Mouse (Mus musculus) adrenal gland, adult 8-10 months (tissue): ENCODE results near the gene Ano8. TPM values are rescaled to one million over a fixed set of nuclear protein-coding genes. Genes with fewer than 3 reads are reported as not detected.
"Not testable (repeated sequence)": the region's sequence is repeated elsewhere in the genome, so short reads cannot be mapped to it uniquely, and the experiment has no call there.

Source experiments
- DNase-seq: peaks from one replicate; pipeline ENCODE4 v3.0.0; 2022
- total RNA-seq, 4 experiments: library from RNA; stranded (reverse); gene quantifications; 2 replicates each; pipeline ENCODE4 v1.2.4; 2022

Gene Ano8
- total RNA-seq, 4 experiments from 2014 or later = 13.5 to 24.7 (median 20.6) TPM

- no peak for DNase-seq
These were observed 44.4 kb downstream of the Ano8 start for GRCm38 (mm10) chr8:71441404-71441803.

GRCm38 (mm10) chr8:71437041-71437440, 48.7 kb downstream of the Ano8 start:
- DNase-seq = no peak

DNA sequence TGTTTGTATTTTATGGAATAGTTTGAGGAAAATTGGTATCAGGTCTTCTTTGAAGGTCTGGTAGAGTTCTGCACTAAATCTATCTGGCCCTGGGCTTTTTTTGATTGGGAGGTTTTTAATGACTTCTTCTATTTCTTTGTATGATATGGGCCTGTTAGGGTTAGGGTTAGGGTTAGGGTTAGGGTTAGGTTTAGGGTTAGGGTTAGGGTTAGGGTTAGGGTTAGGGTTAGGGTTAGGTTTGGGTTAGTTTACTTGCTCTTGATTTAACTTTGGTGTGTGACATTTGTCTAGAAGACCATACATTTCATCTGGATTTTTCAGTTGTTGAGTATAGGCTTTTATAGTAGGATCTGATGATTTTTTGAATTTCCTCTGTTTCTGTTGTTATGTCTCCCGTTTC, 52.8 kb downstream of the Ano8 start:
- not testable (repeated sequence) for DNase-seq

Other genes with a start within 250 kb of the Ano8 start
- 10 to 100 TPM; 35.6 to 57.9 (median 44.9) TPM for gene Myo9b, start 213.2 kb downstream of the Ano8 start, total RNA-seq
- gene Haus8, start 213.0 kb downstream of the Ano8 start, total RNA-seq = 10 to 100 TPM; 11.0 to 22.3 (median 16.0) TPM
- 100 to 1,000 TPM; 203 to 262 (median 232) TPM for gene Use1, start 119.1 kb downstream of the Ano8 start, total RNA-seq
- gene Ocel1, start 114.7 kb downstream of the Ano8 start, total RNA-seq = 10 to 100 TPM; 15.9 to 18.8 (median 17.7) TPM
- gene Nr2f6, start 104.0 kb downstream of the Ano8 start, total RNA-seq = 10 to 100 TPM; 59.1 to 67.2 (median 62.7) TPM
- gene Ushbp1, start 90.2 kb downstream of the Ano8 start, total RNA-seq = 10 to 100 TPM; 11.4 to 25.1 (median 18.2) TPM
- gene Babam1, start 89.1 kb downstream of the Ano8 start, total RNA-seq = 100 to 1,000 TPM; 101 to 137 (median 120) TPM
- gene Ankle1, start 80.0 kb downstream of the Ano8 start, total RNA-seq = 1 to 10 TPM in 1 of 4 experiments, under 1 TPM in 2, not detected in 1; 0.56 to 1.2 (median 0.92) TPM
- gene Abhd8, start 22.3 kb downstream of the Ano8 start, total RNA-seq = 10 to 100 TPM; 85.3 to 96.2 (median 92.1) TPM
- 100 to 1,000 TPM in 1 of 4 experiments, 10 to 100 TPM in 3; 64.7 to 108 (median 88.7) TPM for gene Mrpl34, start 21.0 kb downstream of the Ano8 start, total RNA-seq
- 10 to 100 TPM; 51.7 to 65.2 (median 57.9) TPM for gene Dda1, start 16.8 kb downstream of the Ano8 start, total RNA-seq
- 10 to 100 TPM; 23.1 to 32.0 (median 29.0) TPM for gene Gtpbp3, start 2.1 kb upstream of the Ano8 start, total RNA-seq
- gene Plvap, start 25.8 kb upstream of the Ano8 start, total RNA-seq = 100 to 1,000 TPM; 195 to 255 (median 230) TPM
- not detected for gene Ccdc194, start 39.7 kb upstream of the Ano8 start, total RNA-seq
- 10 to 100 TPM; 54.3 to 91.2 (median 67.9) TPM for gene Bst2, start 51.5 kb upstream of the Ano8 start, total RNA-seq
- 10 to 100 TPM; 72.6 to 87.3 (median 82.3) TPM for gene Mvb12a, start 57.0 kb upstream of the Ano8 start, total RNA-seq
- 1 to 10 TPM; 5.1 to 7.0 (median 5.8) TPM for gene Tmem221, start 72.9 kb upstream of the Ano8 start, total RNA-seq
- 1 to 10 TPM in 1 of 4 experiments, under 1 TPM in 3; 0.40 to 1.3 (median 0.49) TPM for gene Nxnl1, start 80.6 kb upstream of the Ano8 start, total RNA-seq
- 100 to 1,000 TPM; 141 to 186 (median 160) TPM for gene Slc27a1, start 82.9 kb upstream of the Ano8 start, total RNA-seq
- gene Pgls, start 106.2 kb upstream of the Ano8 start, total RNA-seq = 100 to 1,000 TPM; 116 to 141 (median 124) TPM
- gene Fam129c, start 111.7 kb upstream of the Ano8 start, total RNA-seq = 1 to 10 TPM; 1.5 to 3.0 (median 2.3) TPM
- 10 to 100 TPM; 64.7 to 78.0 (median 69.1) TPM for gene Colgalt1, start 125.0 kb upstream of the Ano8 start, total RNA-seq
- gene Unc13a, start 185.8 kb upstream of the Ano8 start, total RNA-seq = 10 to 100 TPM in 3 of 4 experiments, 1 to 10 TPM in 1; 9.8 to 11.8 (median 11.4) TPM
- 10 to 100 TPM; 10.7 to 21.8 (median 16.6) TPM for gene Jak3, start 190.3 kb upstream of the Ano8 start, total RNA-seq
- gene Insl3, start 203.3 kb upstream of the Ano8 start, total RNA-seq = 10 to 100 TPM in 1 of 4 experiments, 1 to 10 TPM in 3; 3.9 to 12.3 (median 7.1) TPM
- gene B3gnt3, start 215.8 kb upstream of the Ano8 start, total RNA-seq = 1 to 10 TPM; 3.0 to 5.1 (median 4.4) TPM
- 1 to 10 TPM; 2.1 to 6.2 (median 3.7) TPM for gene Fcho1, start 239.8 kb upstream of the Ano8 start, total RNA-seq